Mouse (Mus musculus): ENCODE results near the gene Mycbp. TPM values are rescaled to one million over a fixed set of nuclear protein-coding genes. Genes with fewer than 3 reads are reported as not detected.

The Mycbp gene
- polyA plus RNA-seq, 1 experiment from 2014 or later, result 65.2 TPM

Other genes with a start within 250 kb of the Mycbp start
- 61.5 and 62.1 TPM in 2 replicates for gene Macf1, start 220.5 kb upstream of the Mycbp start, polyA plus RNA-seq (2016; fragmentation: Nextera tagmentation; extraction: Ambion mirVana)
- gene Ndufs5, start 186.6 kb upstream of the Mycbp start, polyA plus RNA-seq (2016; fragmentation: Nextera tagmentation; extraction: Ambion mirVana), result 337 and 345 TPM in 2 replicates
- 67.8 and 71.7 TPM in 2 replicates for gene Akirin1, start 154.5 kb upstream of the Mycbp start, polyA plus RNA-seq (2016; fragmentation: Nextera tagmentation; extraction: Ambion mirVana)
- gene Rhbdl2, start 117.0 kb upstream of the Mycbp start, polyA plus RNA-seq (2016; fragmentation: Nextera tagmentation; extraction: Ambion mirVana), result 2.1 and 3.3 TPM in 2 replicates
- gene 4933427I04Rik, start 45.2 kb upstream of the Mycbp start, polyA plus RNA-seq (2016; fragmentation: Nextera tagmentation; extraction: Ambion mirVana), result not detected in 2 replicates
- gene Rragc, start 12.6 kb downstream of the Mycbp start, polyA plus RNA-seq (2016; fragmentation: Nextera tagmentation; extraction: Ambion mirVana), result 55.1 and 58.6 TPM in 2 replicates
- not detected in 2 replicates for gene 4930535I16Rik, start 13.2 kb downstream of the Mycbp start, polyA plus RNA-seq (2016; fragmentation: Nextera tagmentation; extraction: Ambion mirVana)

Measured in limb, embryonic 12.5 days (tissue).